Mouse (Mus musculus): Measurements from ENCODE around the gene Magea1. TPM values are rescaled to one million over a fixed set of nuclear protein-coding genes. Genes with fewer than 3 reads are reported as not detected.

Gene Magea1
- polyA plus RNA-seq (2012; rRNA removed): not detected in 2 replicates

GRCm38 (mm10) chrX:155089693-155090092 is at the start of gene Magea1:
Gene Magea1, minus strand, starts transcription at chrX:155089793.

GRCm38 (mm10) chrX:155128312-155128711 is 38.7 kb upstream of the Magea1 start, which contains the start of gene Cldn34b2:
Gene Cldn34b2, minus strand, starts transcription at chrX:155128412.

GRCm38 (mm10) chrX:155093566-155093965 is 4.0 kb upstream of the Magea1 start, which contains the start of gene Magea2:
Gene Magea2, minus strand, starts transcription at chrX:155093666.

GRCm38 (mm10) chrX:155063045-155063444 is 26.5 kb downstream of the Magea1 start, which contains the start of gene Magea5:
Gene Magea5, minus strand, starts transcription at chrX:155063145.

Other genes starting within 250 kb of the Magea1 start
- not detected in 2 replicates for gene Cldn34b1, start 199.5 kb downstream of the Magea1 start, polyA plus RNA-seq (2012; rRNA removed)
- gene Magea6, start 153.8 kb downstream of the Magea1 start, polyA plus RNA-seq (2012; rRNA removed): not detected in 2 replicates
- not detected in 2 replicates for gene Magea3, start 140.3 kb downstream of the Magea1 start, polyA plus RNA-seq (2012; rRNA removed)
- not detected in 2 replicates for gene Magea8, start 93.9 kb downstream of the Magea1 start, polyA plus RNA-seq (2012; rRNA removed)
- gene Magea5, start 26.6 kb downstream of the Magea1 start, polyA plus RNA-seq (2012; rRNA removed): not detected in 2 replicates
- gene Magea2, start 3.9 kb upstream of the Magea1 start, polyA plus RNA-seq (2012; rRNA removed): not detected in 2 replicates
- 0.02 TPM in 1 of 2 replicates, not detected in the other for gene Cldn34b2, start 38.6 kb upstream of the Magea1 start, polyA plus RNA-seq (2012; rRNA removed)
- gene Sat1, start 126.7 kb upstream of the Magea1 start, polyA plus RNA-seq (2012; rRNA removed): 38.6 and 52.6 TPM in 2 replicates
- 6.1 and 7.4 TPM in 2 replicates for gene Acot9, start 172.7 kb upstream of the Magea1 start, polyA plus RNA-seq (2012; rRNA removed)

Data from liver, embryonic 14 days (tissue).